Mouse (Mus musculus) intestine, embryonic 14.5 days (tissue): ENCODE results near the gene Lgr6. TPM values are rescaled to one million over a fixed set of nuclear protein-coding genes. Genes with fewer than 3 reads are reported as not detected.

Source experiments
- ATAC-seq: fragments of 200-750 bp; cut with Nextera tagmentation; replicated peaks from 2 replicates; pipeline ENCODE4 v1.8.0; 2017; ENCODE audit warnings: low read depth, moderate number of reproducible peaks, moderate TSS enrichment, moderate library complexity; ENCODE audit not compliant: low FRiP score, low TSS enrichment
- DNase-seq: peaks from one replicate; pipeline ENCODE4 v3.0.0-alpha.2; 2018; ENCODE audit warnings: low spot score
- H3K27ac ChIP-seq: fragments of 300-500 bp; sonication (generic); 2 replicates; pipeline ENCODE4 v1.5.1; 2014; ENCODE audit warnings: low read depth, mild to moderate bottlenecking, control low read depth
- H3K27me3 ChIP-seq: fragments of 300-500 bp; sonication (generic); replicated peaks from 2 replicates; pipeline ENCODE4 v1.6.1; 2014; ENCODE audit warnings: low read length, control low read depth; ENCODE audit not compliant: control insufficient read depth, insufficient read depth
- H3K36me3 ChIP-seq: fragments of 300-500 bp; sonication (generic); 2 replicates; pipeline ENCODE4 v1.6.1; 2014; ENCODE audit warnings: low read length, control low read depth; ENCODE audit not compliant: control insufficient read depth, insufficient read depth
- H3K4me1 ChIP-seq: fragments of 300-500 bp; sonication (generic); replicated peaks from 2 replicates; pipeline ENCODE4 v1.6.1; 2014; ENCODE audit warnings: low read length, control low read depth, mixed read lengths; ENCODE audit not compliant: control insufficient read depth, insufficient read depth
- H3K4me2 ChIP-seq: fragments of 300-500 bp; sonication (generic); 2 replicates; pipeline ENCODE4 v1.6.1; 2014; ENCODE audit warnings: low read length
- H3K4me3 ChIP-seq: fragments of 300-500 bp; sonication (generic); 2 replicates; pipeline ENCODE4 v1.5.1; 2014; ENCODE audit warnings: low read depth, low read length, control low read depth, mixed read lengths
- H3K9ac ChIP-seq: fragments of 300-500 bp; sonication (generic); 2 replicates; pipeline ENCODE4 v1.6.1; 2014; ENCODE audit warnings: mild to moderate bottlenecking, low read length
- H3K9me3 ChIP-seq: fragments of 300-500 bp; sonication (generic); 2 replicates; pipeline ENCODE4 v1.6.1; 2016; ENCODE audit warnings: low read length, control low read depth; ENCODE audit not compliant: control insufficient read depth
- WGBS: fragments of 180-500 bp; shearing (Covaris S2); extraction: QIAGEN DNeasy Blood & Tissue Kit; methylation state at CpG from one replicate; pipeline ENCODE4 v1.1.7; 2014; 5-methylcytosine and 5-hydroxymethylcytosine counted together
- polyA plus RNA-seq: library from polyadenylated mRNA; unstranded; fragments of >200 nt; fragmentation: Nextera tagmentation; extraction: Ambion mirVana; gene quantifications from 2 replicates; pipeline ENCODE4 v1.2.1, GENCODE M21; 2014

The Lgr6 gene
- polyA plus RNA-seq, 1 experiment from 2014 or later, result 0.69 TPM

GRCm38 (mm10) chr1:135060174-135060573 lies 44.9 kb downstream of the Lgr6 start:
- H3K4me3 ChIP-seq, result no peak overlapping the region
- WGBS, result 90% methylated on average over 6 of the region's 6 CpGs

GRCm38 (mm10) chr1:135056901-135057300 lies 48.2 kb downstream of the Lgr6 start:
- H3K4me3 ChIP-seq, result no peak overlapping the region
- no peak overlapping the region for H3K27ac ChIP-seq
- no peak overlapping the region for H3K4me2 ChIP-seq
- ATAC-seq (no peak), DNase-seq (no peak)
- no peaks in the 10 kb centered on the region for H3K36me3 ChIP-seq
- WGBS, result 80% methylated on average over 8 of the region's 8 CpGs
- no peaks in the 10 kb centered on the region for H3K9me3 ChIP-seq
- no peaks in the 10 kb centered on the region for H3K27me3 ChIP-seq
- H3K9ac ChIP-seq, result no peak overlapping the region
- H3K4me1 ChIP-seq, result peaks cover 5% of the 10 kb centered on the region; the same call in 1 of the 2 replicates

More at GRCm38 (mm10) chr1:135060174-135060573, 44.9 kb downstream of the Lgr6 start:
- H3K4me1 ChIP-seq, result peaks cover 5% of the 10 kb centered on the region; the same call in 1 of the 2 replicates
- H3K9me3 ChIP-seq, result no peaks in the 10 kb centered on the region
- no peak overlapping the region for H3K9ac ChIP-seq
- DNase-seq (no peak), ATAC-seq (no peak)
- H3K4me2 ChIP-seq, result no peak overlapping the region
- no peaks in the 10 kb centered on the region for H3K27me3 ChIP-seq
- no peaks in the 10 kb centered on the region for H3K36me3 ChIP-seq
- H3K27ac ChIP-seq, result no peak overlapping the region

GRCm38 (mm10) chr1:135054121-135054520 lies 51.0 kb downstream of the Lgr6 start:
- no peak overlapping the region for H3K4me3 ChIP-seq
- H3K9ac ChIP-seq, result no peak overlapping the region
- no peaks in the 10 kb centered on the region for H3K36me3 ChIP-seq
- H3K27ac ChIP-seq, result no peak overlapping the region
- no peak for ATAC-seq
- H3K27me3 ChIP-seq, result no peaks in the 10 kb centered on the region
- 76% methylated on average over 5 of the region's 5 CpGs for WGBS
- no peak overlapping the region for H3K4me2 ChIP-seq
- peaks cover 5% of the 10 kb centered on the region; the same call in 1 of the 2 replicates for H3K4me1 ChIP-seq
- no peaks in the 10 kb centered on the region for H3K9me3 ChIP-seq
- no peak for DNase-seq

- no peaks in the 10 kb centered on the region for H3K27me3 ChIP-seq
Observed at GRCm38 (mm10) chr1:135044439-135044838, 60.6 kb downstream of the Lgr6 start.

GRCm38 (mm10) chr1:135036297-135036696 lies 68.8 kb downstream of the Lgr6 start:
- DNase-seq (no peak), ATAC-seq (no peak)
- Histone ChIP-seq H3K27me3 (no peaks in the 10 kb centered on the region), H3K4me1 (no peaks in the 10 kb centered on the region), H3K36me3 (no peaks in the 10 kb centered on the region), H3K27ac (no peak overlapping the region), H3K9me3 (no peaks in the 10 kb centered on the region), H3K4me2 (no peak overlapping the region), H3K9ac (no peak overlapping the region), H3K4me3 (no peak overlapping the region)
- WGBS, result 87% methylated on average over 5 of the region's 5 CpGs

More at GRCm38 (mm10) chr1:135044439-135044838, 60.6 kb downstream of the Lgr6 start:
- H3K36me3 ChIP-seq, result no peaks in the 10 kb centered on the region
- no peak for DNase-seq
- no peak for ATAC-seq
- no peaks in the 10 kb centered on the region for H3K4me1 ChIP-seq
- H3K4me2 ChIP-seq, result no peak overlapping the region
- no peaks in the 10 kb centered on the region for H3K9me3 ChIP-seq
- H3K9ac ChIP-seq, result no peak overlapping the region
- H3K4me3 ChIP-seq, result no peak overlapping the region
- 92% methylated on average over 2 of the region's 2 CpGs for WGBS
- no peak overlapping the region for H3K27ac ChIP-seq

GRCm38 (mm10) chr1:135032658-135033057 lies 72.4 kb downstream of the Lgr6 start:
- Histone ChIP-seq H3K27ac (no peak overlapping the region), H3K36me3 (no peaks in the 10 kb centered on the region), H3K4me3 (no peak overlapping the region), H3K4me1 (no peaks in the 10 kb centered on the region), H3K9me3 (no peaks in the 10 kb centered on the region), H3K4me2 (no peak overlapping the region), H3K27me3 (no peaks in the 10 kb centered on the region), H3K9ac (no peak overlapping the region)
- ATAC-seq (no peak), DNase-seq (no peak)
- WGBS, result 51% methylated on average over 8 of the region's 8 CpGs

GRCm38 (mm10) chr1:135030121-135030520 lies 75.0 kb downstream of the Lgr6 start:
- no peak overlapping the region for H3K9ac ChIP-seq
- no peaks in the 10 kb centered on the region for H3K27me3 ChIP-seq
- ATAC-seq, result no peak
- H3K4me1 ChIP-seq, result no peaks in the 10 kb centered on the region
- no peak overlapping the region for H3K27ac ChIP-seq
- H3K36me3 ChIP-seq, result no peaks in the 10 kb centered on the region
- DNase-seq, result no peak
- no peak overlapping the region for H3K4me3 ChIP-seq
- no peaks in the 10 kb centered on the region for H3K9me3 ChIP-seq
- H3K4me2 ChIP-seq, result no peak overlapping the region
- 79% methylated on average over 2 of the region's 2 CpGs for WGBS

- no peaks in the 10 kb centered on the region for H3K36me3 ChIP-seq
- no peak overlapping the region for H3K9ac ChIP-seq
- H3K9me3 ChIP-seq, result no peaks in the 10 kb centered on the region
- ATAC-seq (no peak), DNase-seq (no peak)
- H3K4me1 ChIP-seq, result peaks cover 8% of the 10 kb centered on the region
- H3K4me2 ChIP-seq, result no peak overlapping the region
- H3K27ac ChIP-seq, result no peak overlapping the region
- 81% methylated on average over 1 of the region's 1 CpGs for WGBS
- no peaks in the 10 kb centered on the region for H3K27me3 ChIP-seq
- H3K4me3 ChIP-seq, result no peak overlapping the region
Observed at GRCm38 (mm10) chr1:135026275-135026674, 78.8 kb downstream of the Lgr6 start.

- no peak for ATAC-seq
- Histone ChIP-seq H3K9ac (no peak overlapping the region), H3K9me3 (no peaks in the 10 kb centered on the region), H3K27ac (no peak overlapping the region), H3K4me3 (no peak overlapping the region), H3K36me3 (no peaks in the 10 kb centered on the region), H3K4me2 (no peak overlapping the region), H3K27me3 (no peaks in the 10 kb centered on the region), H3K4me1 (peaks cover 31% of the 10 kb centered on the region)
- 76% methylated on average over 1 of the region's 1 CpGs for WGBS
- DNase-seq, result no peak
Observed at GRCm38 (mm10) chr1:135023583-135023982, 81.5 kb downstream of the Lgr6 start.
